In genomic region chr19:34287221-34287620, GRCm38 (mm10) we compare ENCODE assay signal across 23 mouse cellular contexts. TPM values are rescaled to one million over a fixed set of nuclear protein-coding genes. Genes with fewer than 3 reads are reported as not detected.
DNase-seq lines count a peak whose midpoint lies in the region; ATAC-seq and TF ChIP-seq lines count a peak whose summit lies in the region.
"Had no signal": no experiment of that assay in that cellular context is flagged by ENCODE, and none has a peak within 500 bp of the region (broad histone marks: within the 10 kb centered on the region; RNA-seq: fewer than 3 reads in every experiment).

No protein-coding gene starts in this region.

- intact Hi-C loops in heart, postnatal 14 days (cut with DNase I) = no loop called here

- H3K36me3 ChIP-seq in heart, postnatal 0 days (replicated peaks; ENCODE audit: control insufficient read depth, insufficient read depth, low read length) = no peaks in the 10 kb centered on the region
- H3K36me3 ChIP-seq in heart, embryonic 11.5 days (ENCODE audit: control insufficient read depth, insufficient read depth, low read length) = no peaks in the 10 kb centered on the region
- H3K36me3 ChIP-seq: embryonic facial prominence, embryonic 15.5 days; forebrain, embryonic 10.5 days; hindbrain, embryonic 12.5 days; intestine, embryonic 15.5 days had no signal

- H3K4me2 ChIP-seq in heart, postnatal 0 days (ENCODE audit: low read depth, low read length) = no peak overlapping the region
- no peak overlapping the region for H3K4me2 ChIP-seq in heart, embryonic 11.5 days
- H3K4me2 ChIP-seq: embryonic facial prominence, embryonic 15.5 days; hindbrain, embryonic 12.5 days; intestine, embryonic 15.5 days had no signal

- DNase-seq in heart, postnatal 0 days (ENCODE audit: low spot score) = no peak
- DNase-seq in heart, postnatal 14 days = no peak
- peak; percentile 28 for DNase-seq in 3T3-L1 (ENCODE audit: low read depth, low spot score)
- DNase-seq in cerebellum, postnatal 25 days = no peak
- DNase-seq: adrenal gland, adult 2 months; adrenal gland, postnatal 36 days; cerebellum, adult 2 months; cerebellum, postnatal 10 days; embryo, embryonic 11 days; gastrocnemius, postnatal 36 days; heart, postnatal 4 days had no signal

- H3K27ac ChIP-seq in heart, postnatal 0 days (ENCODE audit: low read depth) = peak overlapping the region; percentile 30; the same call in 1 of the 2 replicates
- no peak overlapping the region for H3K27ac ChIP-seq in heart, embryonic 11.5 days (ENCODE audit: low read depth, low read length)
- H3K27ac ChIP-seq: embryonic facial prominence, embryonic 15.5 days; forebrain, embryonic 10.5 days; hindbrain, embryonic 12.5 days; intestine, embryonic 15.5 days had no signal

- no peak for ATAC-seq in heart, postnatal 0 days (ENCODE audit: insufficient read depth, low read depth)
- ATAC-seq in CD4-positive, CD25-positive, alpha-beta regulatory T cell, adult 4 months = peak; percentile 39
- ATAC-seq in inflammation-experienced regulatory T-cells, adult 6 months = peak; percentile 49
- ATAC-seq in heart, embryonic 11.5 days (replicated peaks; ENCODE audit: insufficient number of reproducible peaks, low FRiP score, low TSS enrichment) = no peak
- ATAC-seq: forebrain, embryonic 14.5 days; hindbrain, embryonic 16.5 days; intestine, embryonic 15.5 days; Patski had no signal

- TF ChIP-seq CTCF in heart, postnatal 0 days (IDR thresholded peaks at IDR 0.05; ENCODE audit: low read depth) = no peak

- H3K4me1 ChIP-seq in heart, postnatal 0 days (ENCODE audit: control insufficient read depth, insufficient read depth) = peaks cover 5% of the 10 kb centered on the region
- 0 out of 2 replicates have a peak, but pooled peaks cover 2% of the 10 kb centered on the region for H3K4me1 ChIP-seq in heart, embryonic 11.5 days (ENCODE audit: control insufficient read depth, insufficient read depth, low read length)
- H3K4me1 ChIP-seq: intestine, embryonic 15.5 days had no signal

- no peak for TF ChIP-seq EP300 in heart, postnatal 0 days (IDR thresholded peaks at IDR 0.05; ENCODE audit: low read depth)

- H3K27me3 ChIP-seq in heart, postnatal 0 days (ENCODE audit: control insufficient read depth, insufficient read depth, low read length) = no peaks in the 10 kb centered on the region
- peaks cover 7% of the 10 kb centered on the region; the same call in 1 of the 2 replicates for H3K27me3 ChIP-seq in heart, embryonic 11.5 days (ENCODE audit: control insufficient read depth, insufficient read depth, low read length)
- H3K27me3 ChIP-seq: embryonic facial prominence, embryonic 15.5 days; intestine, embryonic 15.5 days; Patski had no signal

- H3K4me3 ChIP-seq in heart, postnatal 0 days (ENCODE audit: low read depth, low read length) = no peak overlapping the region
- no peak overlapping the region for H3K4me3 ChIP-seq in heart, embryonic 11.5 days (ENCODE audit: low read depth, low read length)
- H3K4me3 ChIP-seq: embryonic facial prominence, embryonic 15.5 days; erythroblast, embryonic 14.5 days; forebrain, embryonic 10.5 days; hindbrain, embryonic 12.5 days; intestine, embryonic 15.5 days had no signal

- H3K9me3 ChIP-seq in heart, postnatal 0 days (replicated peaks; ENCODE audit: control insufficient read depth, low read length) = no peaks in the 10 kb centered on the region
- H3K9me3 ChIP-seq in heart, embryonic 11.5 days (replicated peaks; ENCODE audit: control insufficient read depth, low read length) = no peaks in the 10 kb centered on the region
- H3K9me3 ChIP-seq: embryonic facial prominence, embryonic 15.5 days; forebrain, embryonic 10.5 days; hindbrain, embryonic 12.5 days; intestine, embryonic 15.5 days had no signal

- H3K9ac ChIP-seq in heart, postnatal 0 days (replicated peaks; ENCODE audit: low read depth, low read length) = no peak overlapping the region
- no peak overlapping the region for H3K9ac ChIP-seq in heart, embryonic 11.5 days (ENCODE audit: low read depth, low read length)
- H3K9ac ChIP-seq: embryonic facial prominence, embryonic 15.5 days; hindbrain, embryonic 12.5 days; intestine, embryonic 15.5 days had no signal

RNA-seq across cellular contexts. Expression of gene Fas, which starts 3.2 kb away (rescaled TPM):
- total RNA-seq in heart, postnatal 0 days (2014; rRNA removed; ENCODE audit: low replicate concordance) = 1.1 and 3.2 TPM in 2 replicates
- 5.6 and 7.1 TPM in 2 replicates for polyA plus RNA-seq in heart, postnatal 0 days (2015; fragmentation: Nextera tagmentation; extraction: Ambion mirVana)
- total RNA-seq in heart, postnatal 14 days (2021) = 10 to 100 TPM; 14.5 to 16.7 TPM
- polyA plus RNA-seq in CD4-positive, CD25-positive, alpha-beta regulatory T cell, adult 4 months (2017; shearing (Covaris generic)) = 100 to 1,000 TPM; 132 to 152 TPM
- 100 to 1,000 TPM; 124 to 144 (median 139) TPM for polyA plus RNA-seq in inflammation-experienced regulatory T-cells, adult 6 months (2017; shearing (Covaris generic))
- polyA plus RNA-seq in heart, embryonic 11.5 days (2014; fragmentation: Nextera tagmentation; extraction: Ambion mirVana) = 1.6 and 2.1 TPM in 2 replicates
- polyA plus RNA-seq: erythroblast, embryonic 14.5 days; forebrain, embryonic 10.5 days had no signal

RNA-seq across cellular contexts. Expression of gene Acta2, which starts 31.8 kb away (rescaled TPM):
- 921 and 1,307 TPM in 2 replicates for total RNA-seq in heart, postnatal 0 days (2014; rRNA removed; ENCODE audit: low replicate concordance)
- 1,041 and 1,327 TPM in 2 replicates for polyA plus RNA-seq in heart, postnatal 0 days (2015; fragmentation: Nextera tagmentation; extraction: Ambion mirVana)
- total RNA-seq in heart, postnatal 14 days (2021) = 100 to 1,000 TPM; 391 to 443 TPM
- under 1 TPM; 0.39 to 0.47 TPM for polyA plus RNA-seq in CD4-positive, CD25-positive, alpha-beta regulatory T cell, adult 4 months (2017; shearing (Covaris generic))
- under 1 TPM in 2 of 3 experiments, not detected in 1; 0.16 to 0.64 TPM for polyA plus RNA-seq in inflammation-experienced regulatory T-cells, adult 6 months (2017; shearing (Covaris generic))
- 1,416 and 1,586 TPM in 2 replicates for polyA plus RNA-seq in heart, embryonic 11.5 days (2014; fragmentation: Nextera tagmentation; extraction: Ambion mirVana)
- total RNA-seq: common myeloid progenitor, adult 5-6 weeks had no signal
- polyA plus RNA-seq: erythroblast, embryonic 14.5 days had no signal

Comparison
In these comparisons a context has a peak if more than half of its experiments do, and no peak if none do; other contexts are left out.
1. ATAC-seq: peak in CD4-positive, CD25-positive, alpha-beta regulatory T cell, adult 4 months (single experiment) and inflammation-experienced regulatory T-cells, adult 6 months (single experiment); none in heart, postnatal 0 days (single experiment) and heart, embryonic 11.5 days (single experiment).
2. RNA of gene Fas, which starts 3.2 kb away (polyA plus RNA-seq): 132 to 152 TPM in CD4-positive, CD25-positive, alpha-beta regulatory T cell, adult 4 months and 124 to 144 TPM in inflammation-experienced regulatory T-cells, adult 6 months; 5.6 to 7.1 TPM in heart, postnatal 0 days and 1.6 to 2.1 TPM in heart, embryonic 11.5 days; every median in the first group is over 10 times any median in the second.
3. RNA of gene Acta2, which starts 31.8 kb away (polyA plus RNA-seq): 1,416 to 1,586 TPM in heart, embryonic 11.5 days and 1,041 to 1,327 TPM in heart, postnatal 0 days; 0.39 to 0.47 TPM in CD4-positive, CD25-positive, alpha-beta regulatory T cell, adult 4 months and 0.16 to 0.64 TPM in inflammation-experienced regulatory T-cells, adult 6 months; every median in the first group is over 100 times any median in the second.